Mouse (Mus musculus) erythroblast, embryonic 14.5 days (primary cell): ENCODE results near the gene Tmbim6. TPM values are rescaled to one million over a fixed set of nuclear protein-coding genes. Genes with fewer than 3 reads are reported as not detected.
A peak's percentile ranks its signal among the peaks of the same experiment; 100 is the strongest.

Experiments used
- H3K27me3 ChIP-seq: 2 replicates; pipeline ENCODE4 v1.6.1; 2012; ENCODE audit warnings: inconsistent platforms; ENCODE audit not compliant: control insufficient read depth
- H3K36me3 ChIP-seq: 2 replicates; pipeline ENCODE4 v1.6.1; 2012; ENCODE audit warnings: mild to moderate bottlenecking, inconsistent platforms; ENCODE audit not compliant: control insufficient read depth
- H3K4me1 ChIP-seq: 2 replicates; pipeline ENCODE4 v1.6.1; 2012; ENCODE audit warnings: inconsistent platforms; ENCODE audit not compliant: control insufficient read depth
- H3K4me3 ChIP-seq: replicated peaks from 2 replicates; pipeline ENCODE3; 2012; ENCODE audit warnings: moderate library complexity, mild to moderate bottlenecking, inconsistent platforms
- H3K9me3 ChIP-seq: 2 replicates; pipeline ENCODE4 v1.6.1; 2012; ENCODE audit warnings: low read length, inconsistent platforms, mixed read lengths; ENCODE audit not compliant: control insufficient read depth
- GATA1 ChIP-seq: IDR thresholded peaks from 2 replicates; pipeline ENCODE4 v1.6.1; 2012; ENCODE audit warnings: low read length, inconsistent platforms, mixed read lengths
- TAL1 ChIP-seq: IDR thresholded peaks from 3 replicates; pipeline ENCODE4 v1.6.1; 2012; ENCODE audit warnings: low read length, inconsistent platforms, mixed read lengths
- polyA plus RNA-seq: library from polyadenylated mRNA; stranded (reverse); fragments of >175 nt; gene quantifications from 2 replicates; pipeline ENCODE4 v1.2.3, GENCODE M21; 2012

Tmbim6 gene
- polyA plus RNA-seq, 1 experiment = 19.1 TPM

- Histone ChIP-seq H3K36me3 (no peaks in the 10 kb centered on the region; the same call in 1 of the 2 replicates), H3K4me3 (no peak overlapping the region), H3K4me1 (peaks cover 19% of the 10 kb centered on the region), H3K9me3 (no peaks in the 10 kb centered on the region), H3K27me3 (no peaks in the 10 kb centered on the region; the same call in 1 of the 2 replicates)
- no peak for TF ChIP-seq TAL1
Observed at GRCm38 (mm10) chr15:99420521-99421014, 27.9 kb downstream of the Tmbim6 start.

- Histone ChIP-seq H3K36me3 (no peaks in the 10 kb centered on the region; the same call in 1 of the 2 replicates), H3K4me3 (peak overlapping the region; percentile 1), H3K27me3 (no peaks in the 10 kb centered on the region; the same call in 1 of the 2 replicates), H3K4me1 (peaks cover 16% of the 10 kb centered on the region), H3K9me3 (no peaks in the 10 kb centered on the region)
- no peak for TF ChIP-seq TAL1
- TF ChIP-seq GATA1 = no peak
Observed at GRCm38 (mm10) chr15:99421152-99421551, 28.5 kb downstream of the Tmbim6 start.

- no peak overlapping the region for H3K4me3 ChIP-seq
- H3K27me3 ChIP-seq = no peaks in the 10 kb centered on the region; the same call in 1 of the 2 replicates
- no peak for TF ChIP-seq GATA1
- TF ChIP-seq TAL1 = no peak
- H3K4me1 ChIP-seq = peaks cover 12% of the 10 kb centered on the region
- no peaks in the 10 kb centered on the region for H3K9me3 ChIP-seq
- no peaks in the 10 kb centered on the region; the same call in 1 of the 2 replicates for H3K36me3 ChIP-seq
Observed at GRCm38 (mm10) chr15:99421676-99422075, 29.0 kb downstream of the Tmbim6 start.

- H3K9me3 ChIP-seq = no peaks in the 10 kb centered on the region
- peaks cover 12% of the 10 kb centered on the region for H3K4me1 ChIP-seq
- H3K36me3 ChIP-seq = no peaks in the 10 kb centered on the region; the same call in 1 of the 2 replicates
- no peak overlapping the region for H3K4me3 ChIP-seq
- H3K27me3 ChIP-seq = no peaks in the 10 kb centered on the region; the same call in 1 of the 2 replicates
- TF ChIP-seq TAL1 (no peak), GATA1 (no peak)
Observed at GRCm38 (mm10) chr15:99422551-99422950, 29.9 kb downstream of the Tmbim6 start.

GRCm38 (mm10) chr15:99423131-99423530 lies 30.4 kb downstream of the Tmbim6 start:
- Histone ChIP-seq H3K36me3 (no peaks in the 10 kb centered on the region; the same call in 1 of the 2 replicates), H3K27me3 (no peaks in the 10 kb centered on the region; the same call in 1 of the 2 replicates), H3K4me1 (peaks cover 10% of the 10 kb centered on the region), H3K9me3 (no peaks in the 10 kb centered on the region), H3K4me3 (no peak overlapping the region)
- TF ChIP-seq GATA1 (no peak), TAL1 (no peak)

- Histone ChIP-seq H3K4me3 (no peak overlapping the region), H3K27me3 (no peaks in the 10 kb centered on the region; the same call in 1 of the 2 replicates), H3K36me3 (no peaks in the 10 kb centered on the region; the same call in 1 of the 2 replicates), H3K4me1 (peaks cover 9% of the 10 kb centered on the region), H3K9me3 (no peaks in the 10 kb centered on the region)
- TF ChIP-seq TAL1 = no peak
- no peak for TF ChIP-seq GATA1
Observed at GRCm38 (mm10) chr15:99423884-99424283, 31.2 kb downstream of the Tmbim6 start.

GRCm38 (mm10) chr15:99430394-99430793 lies 37.7 kb downstream of the Tmbim6 start:
- Histone ChIP-seq H3K36me3 (no peaks in the 10 kb centered on the region; the same call in 1 of the 2 replicates), H3K27me3 (no peaks in the 10 kb centered on the region)
- TF ChIP-seq TAL1 (no peak), GATA1 (no peak)

GRCm38 (mm10) chr15:99431063-99431462 lies 38.4 kb downstream of the Tmbim6 start:
- H3K27me3 ChIP-seq = no peaks in the 10 kb centered on the region
- TF ChIP-seq GATA1 (no peak), TAL1 (no peak)
- peaks cover 5% of the 10 kb centered on the region for H3K4me1 ChIP-seq

More at GRCm38 (mm10) chr15:99430394-99430793, 37.7 kb downstream of the Tmbim6 start:
- no peak overlapping the region for H3K4me3 ChIP-seq
- H3K4me1 ChIP-seq = peaks cover 5% of the 10 kb centered on the region
- no peaks in the 10 kb centered on the region for H3K9me3 ChIP-seq

GRCm38 (mm10) chr15:99431504-99431903 lies 38.8 kb downstream of the Tmbim6 start:
- Histone ChIP-seq H3K4me3 (no peak overlapping the region), H3K27me3 (no peaks in the 10 kb centered on the region), H3K4me1 (peaks cover 5% of the 10 kb centered on the region), H3K36me3 (no peaks in the 10 kb centered on the region; the same call in 1 of the 2 replicates), H3K9me3 (no peaks in the 10 kb centered on the region)
- TF ChIP-seq GATA1 (no peak), TAL1 (no peak)

More at GRCm38 (mm10) chr15:99431063-99431462, 38.4 kb downstream of the Tmbim6 start:
- no peaks in the 10 kb centered on the region for H3K9me3 ChIP-seq
- no peaks in the 10 kb centered on the region; the same call in 1 of the 2 replicates for H3K36me3 ChIP-seq
- H3K4me3 ChIP-seq = no peak overlapping the region

GRCm38 (mm10) chr15:99431967-99432366 lies 39.3 kb downstream of the Tmbim6 start:
- no peaks in the 10 kb centered on the region for H3K9me3 ChIP-seq
- no peaks in the 10 kb centered on the region; the same call in 1 of the 2 replicates for H3K36me3 ChIP-seq
- no peak overlapping the region for H3K4me3 ChIP-seq
- no peaks in the 10 kb centered on the region for H3K27me3 ChIP-seq
- peaks cover 5% of the 10 kb centered on the region for H3K4me1 ChIP-seq
- no peak for TF ChIP-seq GATA1
- no peak for TF ChIP-seq TAL1
